Mouse (Mus musculus) myocyte (in vitro differentiated cells): Measurements from ENCODE around the gene Ctnnb1. TPM values are rescaled to one million over a fixed set of nuclear protein-coding genes. Genes with fewer than 3 reads are reported as not detected.

Experiments
- H3K27me3 ChIP-seq: one replicate; pipeline ENCODE4 v1.6.1; 2011; ENCODE audit not compliant: control insufficient read depth, insufficient read depth, insufficient read length
- H3K36me3 ChIP-seq: one replicate; pipeline ENCODE4 v1.6.1; 2011; ENCODE audit not compliant: control insufficient read depth, insufficient read depth
- H3K4me2 ChIP-seq: one replicate; pipeline ENCODE4 v1.6.1; 2011; ENCODE audit warnings: low read depth, control low read depth
- H3K4me3 ChIP-seq: one replicate; pipeline ENCODE4 v1.5.1; 2011; ENCODE audit warnings: mild to moderate bottlenecking, control low read depth, moderate library complexity
- H3K79me2 ChIP-seq: one replicate; pipeline ENCODE4 v1.6.1; 2011; ENCODE audit not compliant: control insufficient read depth, insufficient read depth
- H3ac ChIP-seq: one replicate; pipeline ENCODE4 v1.6.1; 2011; ENCODE audit not compliant: control insufficient read depth, insufficient read length
- CEBPB ChIP-seq: IDR thresholded peaks from 2 replicates; pipeline ENCODE4 v1.6.1; 2011; ENCODE audit warnings: mild to moderate bottlenecking, moderate library complexity; ENCODE audit not compliant: poor library complexity, insufficient read depth, severe bottlenecking
- E2F4 ChIP-seq: IDR thresholded peaks from one replicate; pipeline ENCODE4 v1.6.1; 2011; ENCODE audit warnings: mild to moderate bottlenecking, control low read depth, moderate library complexity; ENCODE audit not compliant: insufficient read depth
- MAX ChIP-seq: IDR thresholded peaks from one replicate; pipeline ENCODE4 v1.6.1; 2011; ENCODE audit warnings: low read depth, mild to moderate bottlenecking, control low read depth
- MYOD1 ChIP-seq, 3 experiments: IDR thresholded peaks; one replicate each; pipeline ENCODE4 v1.6.1; 2011; ENCODE audit warnings: control low read depth in 2 of 3, low read depth in 2 of 3, mild to moderate bottlenecking in 2 of 3, moderate library complexity in 1 of 3; ENCODE audit not compliant: insufficient read length in 2 of 3, control insufficient read depth in 1 of 3
- MYOG ChIP-seq, 3 experiments: IDR thresholded peaks; one replicate each; pipeline ENCODE4 v1.6.1; 2011; ENCODE audit warnings: control low read depth in 2 of 3, low read depth in 2 of 3, mild to moderate bottlenecking in 2 of 3; ENCODE audit not compliant: insufficient read length in 2 of 3, control insufficient read depth in 1 of 3, insufficient read depth in 1 of 3
- POLR2A ChIP-seq: IDR thresholded peaks from one replicate; pipeline ENCODE4 v1.6.1; 2011; ENCODE audit warnings: low read depth, mild to moderate bottlenecking, control low read depth, moderate library complexity; ENCODE audit not compliant: insufficient read length
- POLR2AphosphoS2 ChIP-seq: IDR thresholded peaks from one replicate; pipeline ENCODE4 v1.6.1; 2011; ENCODE audit warnings: low read depth, control low read depth; ENCODE audit not compliant: insufficient read length
- REST ChIP-seq: IDR thresholded peaks from one replicate; pipeline ENCODE4 v1.6.1; 2011; ENCODE audit warnings: mild to moderate bottlenecking, control low read depth, moderate library complexity; ENCODE audit not compliant: insufficient read depth, insufficient read length
- SRF ChIP-seq: IDR thresholded peaks from one replicate; pipeline ENCODE4 v1.6.1; 2011; ENCODE audit warnings: low read depth; ENCODE audit not compliant: control insufficient read depth, insufficient read length
- TCF12 ChIP-seq: IDR thresholded peaks from one replicate; pipeline ENCODE4 v1.6.1; 2011; ENCODE audit warnings: mild to moderate bottlenecking, control low read depth; ENCODE audit not compliant: poor library complexity, insufficient read depth, severe bottlenecking
- TCF3 ChIP-seq: IDR thresholded peaks from one replicate; pipeline ENCODE4 v1.6.1; 2011; ENCODE audit warnings: low read depth, control low read depth; ENCODE audit not compliant: insufficient read length
- USF1 ChIP-seq: IDR thresholded peaks from one replicate; pipeline ENCODE4 v1.6.1; 2011; ENCODE audit warnings: low read depth, mild to moderate bottlenecking, control low read depth, moderate library complexity
- polyA plus RNA-seq: library from polyadenylated mRNA; unstranded; fragments of >200 nt; fragmentation: generic; extraction: Trizol; gene quantifications from one replicate; pipeline ENCODE4 v1.2.1, GENCODE M21; 2012; ENCODE audit warnings: missing spikeins

Ctnnb1 gene
- polyA plus RNA-seq, 1 experiment = 294 TPM

- TF ChIP-seq MAX = no peak
- TF ChIP-seq USF1 = no peak
- TF ChIP-seq TCF12 = no peak
- TF ChIP-seq CEBPB = no peak
- no peak for TF ChIP-seq TCF3
- no peak for TF ChIP-seq POLR2A
- no peak for TF ChIP-seq MYOG (IDR thresholded peaks at IDR 0.05; ENCODE audit: control insufficient read depth in 1 of 3, insufficient read depth in 1 of 3, insufficient read length in 2 of 3, low read depth in 2 of 3)
- TF ChIP-seq E2F4 = no peak
- no peak for TF ChIP-seq SRF
- TF ChIP-seq POLR2AphosphoS2 = no peak
- no peak for TF ChIP-seq REST
- H3K4me2 ChIP-seq = no peak overlapping the region
- no peak overlapping the region for H3K4me3 ChIP-seq
- H3K79me2 ChIP-seq = peaks cover 22% of the 10 kb centered on the region
- H3K36me3 ChIP-seq = no peaks in the 10 kb centered on the region
- no peaks in the 10 kb centered on the region for H3K27me3 ChIP-seq
- H3ac ChIP-seq = no peak overlapping the region
Observed at GRCm38 (mm10) chr9:120930811-120931210, 1.8 kb downstream of the Ctnnb1 start.

- H3K4me2 ChIP-seq = no peak overlapping the region
- peak overlapping the region; percentile 93 for H3ac ChIP-seq
- peaks cover 37% of the 10 kb centered on the region for H3K79me2 ChIP-seq
- H3K4me3 ChIP-seq = no peak overlapping the region
- TF ChIP-seq MYOD1 (IDR thresholded peaks at IDR 0.05; ENCODE audit: control insufficient read depth in 1 of 3, insufficient read length in 2 of 3, low read depth in 2 of 3) = no peak
- TF ChIP-seq USF1 = no peak
- TF ChIP-seq REST = no peak
- TF ChIP-seq TCF12 = no peak
- TF ChIP-seq POLR2AphosphoS2 = no peak
- no peak for TF ChIP-seq SRF
- no peak for TF ChIP-seq POLR2A
- no peak for TF ChIP-seq MYOG (IDR thresholded peaks at IDR 0.05; ENCODE audit: control insufficient read depth in 1 of 3, insufficient read depth in 1 of 3, insufficient read length in 2 of 3, low read depth in 2 of 3)
- no peak for TF ChIP-seq MAX
- TF ChIP-seq E2F4 = no peak
- TF ChIP-seq TCF3 = no peak
- no peak for TF ChIP-seq CEBPB
- H3K27me3 ChIP-seq = no peaks in the 10 kb centered on the region
- H3K36me3 ChIP-seq = no peaks in the 10 kb centered on the region
Observed at GRCm38 (mm10) chr9:120932371-120932770, 3.4 kb downstream of the Ctnnb1 start.

- Histone ChIP-seq H3K4me2 (peak overlapping the region; percentile 40), H3K4me3 (peak overlapping the region; percentile 61), H3K36me3 (no peaks in the 10 kb centered on the region), H3K79me2 (peaks cover 44% of the 10 kb centered on the region), H3ac (peak overlapping the region; percentile 93), H3K27me3 (no peaks in the 10 kb centered on the region)
- TF ChIP-seq TCF12 = no peak
- peak; percentile 54 for TF ChIP-seq SRF
- TF ChIP-seq POLR2AphosphoS2 = peak; percentile 98
- no peak for TF ChIP-seq MAX
- no peak for TF ChIP-seq TCF3
- no peak for TF ChIP-seq E2F4
- peak; percentile 16 for TF ChIP-seq REST
- TF ChIP-seq CEBPB = no peak
- peak in 1 of 3 experiments; percentile 29 for TF ChIP-seq MYOD1 (IDR thresholded peaks at IDR 0.05; ENCODE audit: control insufficient read depth in 1 of 3, insufficient read length in 2 of 3, low read depth in 2 of 3)
- TF ChIP-seq USF1 = no peak
- peak; percentile 97 for TF ChIP-seq POLR2A
- no peak for TF ChIP-seq MYOG (IDR thresholded peaks at IDR 0.05; ENCODE audit: control insufficient read depth in 1 of 3, insufficient read depth in 1 of 3, insufficient read length in 2 of 3, low read depth in 2 of 3)
Observed at GRCm38 (mm10) chr9:120932797-120933586, 4.0 kb downstream of the Ctnnb1 start.

- Histone ChIP-seq H3K36me3 (no peaks in the 10 kb centered on the region), H3K4me2 (no peak overlapping the region), H3K27me3 (no peaks in the 10 kb centered on the region), H3ac (peak overlapping the region; percentile 93), H3K79me2 (peaks cover 49% of the 10 kb centered on the region), H3K4me3 (peak overlapping the region; percentile 61)
- TF ChIP-seq TCF3 (no peak), USF1 (no peak), E2F4 (no peak), CEBPB (no peak), POLR2A (no peak), MAX (no peak), MYOG (IDR thresholded peaks at IDR 0.05; ENCODE audit: control insufficient read depth in 1 of 3, insufficient read depth in 1 of 3, insufficient read length in 2 of 3, low read depth in 2 of 3) (no peak), REST (no peak), TCF12 (no peak), MYOD1 (IDR thresholded peaks at IDR 0.05; ENCODE audit: control insufficient read depth in 1 of 3, insufficient read length in 2 of 3, low read depth in 2 of 3) (no peak), SRF (no peak), POLR2AphosphoS2 (no peak)
Observed at GRCm38 (mm10) chr9:120933587-120933885, 4.5 kb downstream of the Ctnnb1 start.
